Mouse (Mus musculus) liver, adult 2 months (tissue): ENCODE results near the gene Osbpl10.

Source experiments
- CTCF ChIP-seq: fragments of 200-500 bp; IDR thresholded peaks from 2 replicates; pipeline ENCODE4 v1.5.1; 2011; ENCODE audit warnings: low read depth, low read length, control low read depth
- POLR2A ChIP-seq: fragments of 200-500 bp; IDR thresholded peaks from 2 replicates; pipeline ENCODE4 v1.6.1; 2011; ENCODE audit warnings: low read length, control low read depth; ENCODE audit not compliant: insufficient read depth; ENCODE audit errors: extremely low read depth

DNA sequence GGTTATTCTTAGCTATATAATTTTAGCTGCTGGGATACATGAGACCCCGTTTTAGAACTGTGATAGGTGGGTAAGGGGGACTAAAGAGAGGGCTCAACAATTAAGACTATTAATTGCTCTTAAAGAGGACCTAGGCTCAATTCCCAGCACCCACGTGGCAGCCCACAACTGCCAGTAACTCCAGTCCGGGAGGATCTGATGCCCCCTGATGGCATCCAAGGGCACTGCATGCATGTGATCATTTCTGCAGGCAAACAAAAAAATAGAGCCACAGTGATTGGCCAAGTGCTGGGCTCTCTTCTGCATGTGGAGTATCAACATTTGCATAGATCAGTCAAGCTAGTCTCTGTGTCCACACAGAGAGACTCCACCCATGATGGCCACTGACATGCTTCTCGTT is 96.8 kb downstream of the Osbpl10 start:
- TF ChIP-seq CTCF (no peak), POLR2A (no peak)
